Mouse (Mus musculus) gastrocnemius, postnatal 4 days (tissue): ENCODE results near the gene Adam1a. TPM values are rescaled to one million over a fixed set of nuclear protein-coding genes. Genes with fewer than 3 reads are reported as not detected.
A peak's percentile ranks its signal among the peaks of the same experiment; 100 is the strongest.

Source experiments
- DNase-seq, 2 experiments: peaks; one replicate each; pipeline ENCODE4 v3.0.0; 2021 to 2022; ENCODE audit warnings: low spot score in 2 of 2, mixed read lengths in 2 of 2
- long read RNA-seq, 2 experiments: library from polyadenylated mRNA; stranded (forward); transcript quantifications; one replicate each; pipeline ENCODE4 v2.0.0; 2021
- total RNA-seq, 2 experiments: library from RNA; stranded (reverse); gene quantifications; 2 replicates each; pipeline ENCODE4 v1.2.3; 2021

The Adam1a gene
- total RNA-seq = 1 to 10 TPM; 4.3 to 5.7 TPM
- long read RNA-seq, experiment 1, partial matches to known transcripts = 0 of 1 reads
- long read RNA-seq, experiment 1, other reads (novel, unspliced or antisense) = 1 of 1 reads
- long read RNA-seq, experiment 2, partial matches to known transcripts = 0 of 1 reads
- long read RNA-seq, experiment 2, other reads (novel, unspliced or antisense) = 0 of 1 reads

DNA sequence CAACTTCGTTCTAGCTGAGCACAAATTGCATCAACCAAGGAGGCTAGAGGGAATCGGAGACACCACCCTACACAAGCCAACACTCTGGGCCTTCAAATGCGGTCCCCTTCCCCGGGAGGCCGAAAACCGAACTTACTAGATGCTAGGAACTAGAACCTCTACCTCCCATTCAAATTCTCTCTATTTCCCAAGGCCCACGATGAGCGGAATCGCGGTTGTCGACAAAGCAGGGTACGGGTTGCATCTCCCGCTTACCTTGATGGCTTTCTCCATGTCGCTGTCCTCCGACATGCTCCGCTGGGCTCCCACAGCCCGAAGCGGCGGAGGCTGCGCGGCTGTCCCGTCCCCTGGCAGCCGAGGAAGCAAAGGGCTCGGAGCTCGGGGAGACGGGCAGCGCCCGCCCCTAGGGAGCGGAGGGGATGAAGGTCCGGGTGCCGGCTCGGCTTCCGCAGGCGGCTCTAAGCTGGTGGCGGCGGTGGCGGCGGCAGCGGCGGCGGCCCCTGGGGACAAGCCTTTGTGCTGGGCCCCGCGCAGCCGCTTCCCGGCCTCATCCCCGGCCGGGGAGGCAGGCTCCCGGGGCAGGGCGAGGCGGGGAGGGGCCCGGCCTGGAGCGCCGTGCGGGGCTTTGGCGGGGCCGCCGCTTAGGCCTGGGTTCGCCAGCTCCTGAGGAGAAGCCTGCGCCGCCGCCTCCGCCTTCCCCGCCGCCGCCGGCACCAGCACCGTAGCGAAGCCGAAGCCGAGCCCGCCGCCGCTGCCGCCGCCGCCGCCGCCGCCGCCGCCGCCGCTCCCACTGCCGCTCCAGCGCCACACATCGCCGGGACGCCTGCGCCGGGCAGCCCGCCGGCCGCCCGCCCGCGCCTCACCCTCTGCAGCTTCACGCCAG, at the start of gene Adam1a, which contains the start of gene Gm42878:
Adam1a (minus strand) TSS at position 573 of the 883 bp plus-strand sequence.
Gm42878 (minus strand) TSS at position 573 of the 883 bp plus-strand sequence.
- DNase-seq = peak; percentile 41 to 55

DNA sequence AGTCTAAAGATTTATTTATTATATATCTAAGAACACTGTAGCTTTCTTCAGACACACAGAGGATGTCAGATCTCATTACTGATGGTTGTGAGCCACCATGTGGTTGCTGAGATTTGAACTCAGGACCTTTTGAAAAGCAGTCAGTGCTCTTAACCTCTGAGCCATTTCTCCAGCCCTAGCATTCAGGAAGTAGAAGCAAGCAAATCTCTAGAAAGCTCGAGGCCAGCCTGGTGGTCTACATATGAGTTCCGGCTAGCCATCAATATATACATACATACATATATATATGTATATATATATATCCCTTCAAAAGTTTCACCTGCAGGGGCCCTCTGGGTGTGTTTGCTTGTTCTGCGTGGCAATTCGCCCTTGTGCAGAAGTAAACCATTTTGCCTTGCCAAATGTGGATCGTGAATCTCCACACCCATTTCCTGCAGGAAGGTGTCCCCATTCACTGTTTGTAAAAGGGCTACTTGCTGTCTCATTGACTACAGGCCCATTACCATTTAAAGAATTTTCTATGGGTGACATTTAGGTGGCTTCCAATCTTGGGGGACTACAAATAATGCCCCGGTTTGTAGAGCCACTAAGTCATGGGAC, 49.5 kb upstream of the Adam1a start:
- no peak for DNase-seq

DNA sequence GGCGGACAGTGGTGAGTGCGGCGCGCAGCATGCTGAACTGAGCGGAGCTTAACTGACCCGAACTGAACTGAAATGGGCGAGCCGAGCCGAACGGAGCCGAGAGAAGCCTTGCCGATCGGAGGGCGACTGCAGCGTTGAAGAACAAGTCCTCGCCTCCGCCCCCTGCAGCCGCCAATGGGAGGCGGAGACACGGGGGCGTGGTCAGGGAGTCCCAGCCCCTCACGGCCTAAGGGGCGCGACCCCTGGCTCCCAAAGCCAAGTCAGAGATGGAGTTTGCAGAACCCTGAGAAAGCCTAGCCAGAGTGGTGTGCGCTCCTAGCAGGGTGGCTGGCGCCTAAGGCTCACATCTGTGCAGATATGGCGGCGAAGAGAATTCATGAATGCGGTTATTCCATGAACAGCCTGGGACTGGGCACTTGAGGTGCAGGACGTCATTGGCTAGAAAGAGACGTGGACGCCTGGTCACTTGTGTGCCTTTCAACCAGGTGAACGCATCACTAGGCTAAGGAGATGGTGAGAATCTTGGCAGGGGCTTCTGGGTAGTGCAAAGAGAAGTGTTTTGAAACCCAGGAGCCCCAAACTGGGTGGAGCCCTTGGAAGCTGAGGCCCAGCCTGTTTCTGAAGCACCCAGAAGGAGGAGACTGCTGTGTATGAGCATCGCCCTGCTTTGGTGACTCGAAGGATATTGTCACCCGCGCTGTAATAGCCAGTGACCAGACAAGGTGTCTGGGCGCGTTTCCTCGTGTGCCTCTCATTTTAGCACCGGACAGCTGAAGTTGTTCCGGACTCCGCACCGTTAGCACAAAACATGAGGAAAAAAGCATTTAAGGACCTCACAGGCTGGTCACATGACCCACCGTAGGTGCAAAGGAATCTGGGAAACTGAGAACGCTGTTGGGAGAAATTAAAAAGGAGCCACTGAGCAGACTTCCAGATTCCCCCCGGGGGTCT, 48.4 kb upstream of the Adam1a start, which contains the start of gene Aldh2:
Aldh2 (minus strand) TSS at position 374 of the 951 bp plus-strand sequence.
- DNase-seq = peak; percentile 79 to 90

DNA sequence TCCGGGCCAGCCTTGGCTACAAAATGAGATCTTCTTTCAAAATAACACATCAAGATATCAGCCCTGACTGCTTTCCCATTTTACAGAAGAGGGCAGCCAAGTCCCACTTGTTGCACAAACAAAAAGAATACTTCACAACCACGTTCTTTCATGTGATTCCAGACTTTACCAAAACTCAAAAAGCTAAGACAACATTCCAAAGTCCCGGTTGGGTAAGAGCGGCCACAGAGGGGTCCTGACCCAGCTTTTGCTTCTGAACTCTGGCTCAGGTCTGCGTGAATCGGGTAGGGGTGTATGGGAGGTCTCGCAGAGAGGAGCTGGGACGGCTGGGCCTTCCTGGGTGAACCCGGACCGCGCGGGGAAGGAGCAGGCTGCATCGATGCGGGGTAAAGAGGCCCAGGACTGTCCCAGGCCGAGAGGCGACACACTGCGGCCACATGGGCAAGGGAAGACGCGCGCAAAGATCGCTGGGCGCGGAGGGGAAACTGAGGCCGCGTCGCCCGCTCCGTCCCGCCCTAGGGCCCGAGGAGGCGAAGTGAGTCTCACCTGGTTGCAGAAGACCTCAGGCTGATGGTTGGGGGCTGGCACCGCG, 47.6 kb upstream of the Adam1a start:
- DNase-seq = peak in 1 of 2 experiments; percentile 45

DNA sequence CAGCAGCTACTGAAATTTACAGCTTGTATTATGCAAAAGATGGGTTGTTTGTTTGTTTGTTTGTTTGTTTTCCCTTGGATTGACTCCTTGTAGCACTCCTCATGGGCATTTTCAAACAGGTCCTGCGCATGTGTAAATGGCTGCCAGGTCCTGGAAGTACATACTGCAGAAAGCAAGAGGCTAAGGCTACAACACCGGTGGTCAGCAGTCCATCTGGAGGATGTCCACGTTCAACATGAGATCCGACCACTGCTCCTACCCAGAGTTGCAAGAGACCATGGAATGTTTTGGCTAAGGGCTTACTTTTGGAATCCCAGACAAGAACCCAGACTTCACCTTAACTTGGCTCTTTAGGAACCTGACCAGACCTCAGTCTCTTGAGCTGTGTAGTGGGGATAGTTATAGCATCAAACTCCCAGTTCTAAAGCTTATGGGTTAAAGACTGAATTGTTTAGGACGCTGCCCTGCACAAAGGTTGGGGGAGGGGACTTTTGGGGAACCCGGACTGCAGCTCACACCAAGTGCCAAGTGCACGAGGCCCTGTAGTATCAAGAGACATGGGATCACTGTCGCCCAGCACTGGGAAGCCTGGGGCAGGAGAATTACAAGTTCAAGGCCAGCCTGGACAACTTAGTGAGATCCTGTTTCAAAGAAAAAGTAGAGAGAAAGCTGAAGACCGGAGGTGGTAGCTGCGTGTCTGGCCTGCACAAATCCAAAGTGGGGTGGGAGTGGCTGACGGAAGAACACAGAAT, 47.0 kb upstream of the Adam1a start:
- DNase-seq = no peak

DNA sequence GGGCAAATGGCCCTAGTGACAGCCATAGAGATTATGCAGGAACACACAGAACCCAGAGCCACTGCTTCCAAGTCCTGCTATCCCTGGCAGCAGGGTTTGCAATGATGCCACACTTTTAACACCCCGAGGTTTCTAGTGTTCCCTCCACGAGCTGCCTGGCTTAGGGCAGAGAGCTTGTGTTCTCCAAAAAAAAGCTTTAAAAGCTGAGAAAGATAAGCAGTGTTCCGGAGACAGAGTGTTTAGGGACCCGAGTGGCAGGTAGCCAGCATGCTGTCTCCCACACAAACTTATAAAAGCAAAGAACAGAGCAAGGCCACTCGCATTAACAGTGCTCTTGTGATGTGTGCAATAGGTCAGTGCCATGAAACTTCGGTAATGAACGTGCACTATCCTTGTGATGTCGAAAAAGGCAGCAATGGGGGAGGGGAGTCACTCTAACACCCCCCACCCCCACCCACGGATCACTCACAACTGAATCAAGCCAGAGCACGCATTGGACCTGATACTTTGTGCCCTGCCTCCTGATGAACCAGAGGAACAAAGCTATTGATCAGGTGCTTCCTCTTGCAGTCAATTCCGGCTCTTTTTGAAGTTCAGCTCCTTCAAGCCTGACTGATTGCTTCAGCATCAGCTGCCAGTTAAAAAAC, 46.3 kb upstream of the Adam1a start:
- no peak for DNase-seq

DNA sequence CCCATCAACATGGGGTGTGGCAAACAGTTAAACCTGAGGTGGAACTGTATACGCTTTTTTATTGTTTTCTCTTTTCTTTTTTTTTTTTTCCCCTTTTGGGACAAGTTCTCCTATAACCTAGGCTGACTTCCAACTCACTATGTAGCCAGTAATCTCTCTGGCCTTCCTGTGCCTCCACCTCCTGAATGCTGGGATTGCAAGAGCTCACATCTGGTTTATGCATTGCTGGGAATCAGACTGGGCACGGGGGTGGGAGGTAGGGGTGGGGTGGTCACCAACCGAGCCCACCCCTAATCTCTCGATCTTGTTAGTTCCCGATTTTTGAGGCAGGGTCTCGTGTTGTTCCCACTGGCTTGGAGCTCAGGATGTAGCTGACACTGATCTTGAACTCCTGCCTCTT, 44.6 kb upstream of the Adam1a start:
- no peak for DNase-seq

DNA sequence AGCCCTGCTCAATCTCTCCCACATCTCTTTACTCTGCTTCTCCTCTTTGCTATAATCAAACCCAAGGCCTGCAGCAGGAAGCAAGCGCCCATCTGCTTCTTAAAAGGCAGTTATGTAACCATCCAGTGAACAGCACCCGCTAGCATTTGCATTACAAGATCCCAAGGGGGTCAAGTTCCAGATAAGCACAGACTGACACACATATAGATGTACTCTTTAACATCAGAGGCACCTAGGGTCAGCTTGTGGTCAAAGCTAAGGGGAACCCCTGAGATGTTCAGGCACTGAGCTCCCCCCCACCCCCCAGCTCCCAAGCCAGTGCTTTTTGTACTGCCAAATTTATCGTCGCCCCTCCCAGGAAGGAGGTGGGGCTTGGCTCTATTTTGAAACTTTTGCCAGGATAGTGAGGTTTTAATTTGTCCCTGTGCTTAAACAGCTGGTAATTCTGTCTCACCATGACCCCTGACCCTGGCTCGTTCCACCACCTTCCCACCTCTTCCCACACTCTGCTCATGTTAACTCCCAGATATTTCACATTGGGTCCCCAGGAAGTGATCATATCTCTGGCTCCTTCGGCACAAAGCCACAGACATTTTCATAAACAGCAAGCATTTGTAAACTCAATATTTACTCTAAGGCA, 41.2 kb upstream of the Adam1a start:
- no peak for DNase-seq

DNA sequence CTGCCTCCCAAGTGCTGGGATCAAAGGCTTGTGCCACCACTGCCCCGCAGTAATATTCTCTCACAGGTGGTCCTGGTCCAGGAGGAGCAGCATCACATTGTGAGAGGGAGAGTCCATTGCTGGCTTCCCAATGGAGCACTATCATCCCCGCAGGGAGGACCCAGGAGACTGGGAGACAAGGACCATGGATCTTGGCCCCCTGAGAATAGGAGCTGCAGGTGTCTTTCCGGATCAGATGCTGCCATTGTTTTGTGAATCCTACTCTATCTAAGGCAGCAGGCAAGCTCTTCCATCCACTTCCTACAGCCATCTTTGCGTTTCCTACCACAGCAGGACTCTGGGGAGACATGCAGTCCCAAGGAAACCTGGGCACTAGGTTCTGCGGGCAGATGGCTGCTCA, 40.4 kb upstream of the Adam1a start:
- DNase-seq = no peak

DNA sequence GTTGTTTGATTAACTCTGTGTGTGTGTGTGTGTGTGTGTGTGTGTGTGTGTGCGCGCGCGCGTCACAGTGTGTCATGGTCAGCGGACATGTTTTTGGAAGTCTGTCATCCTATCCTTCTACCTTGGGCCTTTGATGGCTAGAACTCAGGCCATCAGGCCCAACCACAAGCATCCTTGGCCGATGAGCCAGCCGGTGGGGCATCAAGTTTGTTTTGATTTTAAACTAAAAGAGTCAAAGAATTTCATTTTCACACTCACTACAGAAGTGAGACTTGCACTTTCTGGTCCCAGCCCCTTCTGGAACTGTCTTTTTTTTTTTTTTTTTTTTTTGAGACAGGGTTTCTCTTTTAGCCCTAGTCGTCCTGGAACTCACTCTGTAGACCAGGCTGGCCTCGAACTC, 39.7 kb upstream of the Adam1a start:
- no peak for DNase-seq

DNA sequence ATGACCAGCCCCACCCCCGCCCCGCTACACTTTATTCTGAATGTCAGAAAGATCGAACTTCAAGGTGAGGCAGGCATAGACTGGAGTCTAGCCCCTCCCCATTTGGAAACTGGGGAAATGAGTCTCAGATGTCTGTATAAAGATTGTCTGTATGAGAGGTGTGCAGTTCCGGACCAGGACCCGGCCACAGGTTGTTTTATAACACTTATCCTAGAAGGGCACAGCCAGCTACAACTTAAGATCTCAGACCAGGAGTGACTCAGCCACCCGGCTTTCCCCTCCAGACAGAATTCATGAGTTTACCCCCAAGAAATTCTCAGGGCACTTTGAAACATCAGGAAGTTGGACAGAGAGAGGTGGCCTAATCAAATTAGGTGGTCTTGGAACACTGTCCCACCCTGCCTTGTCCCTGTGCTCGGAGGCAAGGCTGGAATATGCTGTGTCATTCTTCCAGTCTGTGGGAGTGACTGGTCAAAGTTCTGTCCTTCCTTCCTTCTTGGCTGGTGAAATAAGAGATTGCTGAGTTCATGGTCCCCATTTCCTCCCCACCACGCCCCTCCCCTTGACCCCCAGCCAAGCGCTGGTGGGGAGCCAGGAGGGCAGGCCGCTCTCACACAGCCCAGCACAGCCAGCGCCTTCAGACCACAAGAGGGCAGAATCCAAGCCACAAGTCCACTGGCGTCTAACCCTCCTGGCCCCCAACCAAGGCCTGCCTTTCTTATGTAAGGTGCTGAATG, 38.7 kb upstream of the Adam1a start:
- DNase-seq = peak; percentile 88 to 92

DNA sequence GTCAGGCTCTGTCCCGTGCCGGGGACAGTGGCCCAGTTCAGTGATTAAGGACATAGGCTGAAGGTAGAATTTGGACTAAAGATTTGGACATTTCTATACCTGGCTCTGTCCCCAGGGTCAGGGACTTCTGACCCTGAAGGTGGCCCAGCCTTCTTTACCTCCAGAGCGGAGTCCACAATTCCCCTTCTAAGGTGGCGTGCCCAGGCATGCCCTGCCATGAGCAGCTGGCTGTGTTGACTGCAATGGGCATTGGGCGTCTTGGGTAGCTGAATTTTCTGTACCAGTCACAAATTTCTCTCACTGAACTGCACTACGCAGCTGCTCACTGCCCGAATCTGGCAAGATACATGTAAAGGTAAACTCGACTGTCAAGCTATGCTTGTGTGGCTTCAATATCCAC, 36.7 kb upstream of the Adam1a start:
- no peak for DNase-seq

DNA sequence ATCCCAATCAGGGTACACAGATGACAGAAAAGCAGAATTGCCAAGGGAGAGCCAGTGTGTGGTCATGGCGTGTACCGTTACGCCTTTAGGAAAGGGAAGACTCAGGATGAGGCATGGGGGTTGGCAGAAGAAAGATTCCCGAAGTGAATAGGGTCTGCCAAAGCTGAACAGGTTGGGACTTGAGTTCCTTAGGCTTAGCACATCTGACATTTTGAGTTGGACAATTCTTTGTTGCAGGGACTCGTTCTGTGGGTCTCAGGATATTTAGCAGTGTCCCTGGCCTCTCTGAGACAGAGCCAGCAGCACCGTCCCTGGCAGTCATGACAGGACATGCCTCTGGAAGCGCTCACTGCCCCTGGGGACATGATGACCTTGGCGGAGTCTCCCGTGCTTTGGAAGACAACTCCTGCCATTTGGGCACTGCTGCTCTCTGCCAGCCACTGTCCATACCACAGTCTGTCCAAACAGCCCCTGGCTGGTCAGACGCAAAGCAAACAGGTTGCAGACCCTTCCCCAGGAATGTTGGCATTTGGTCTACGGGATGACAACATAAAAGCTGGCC, 31.7 kb upstream of the Adam1a start:
- DNase-seq = no peak

DNA sequence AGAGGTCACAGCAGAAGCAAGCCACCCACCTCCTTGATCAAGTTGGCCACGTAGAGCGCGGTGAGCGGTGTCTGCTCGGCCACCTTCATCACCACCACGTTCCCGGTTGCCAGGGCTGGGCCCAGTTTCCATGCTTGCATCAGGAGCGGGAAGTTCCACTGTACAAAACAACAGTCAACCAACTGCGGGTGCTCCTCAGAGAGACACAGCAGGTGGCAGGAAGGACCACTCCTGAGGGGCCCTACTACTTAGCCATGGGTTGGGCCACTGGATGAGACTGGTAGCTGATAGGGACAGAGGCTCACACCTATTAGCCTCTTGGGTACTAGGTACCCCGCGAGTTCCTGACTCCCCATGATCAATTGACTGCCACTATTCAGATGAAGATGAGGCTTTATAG, 30.6 kb upstream of the Adam1a start:
- DNase-seq = no peak

DNA sequence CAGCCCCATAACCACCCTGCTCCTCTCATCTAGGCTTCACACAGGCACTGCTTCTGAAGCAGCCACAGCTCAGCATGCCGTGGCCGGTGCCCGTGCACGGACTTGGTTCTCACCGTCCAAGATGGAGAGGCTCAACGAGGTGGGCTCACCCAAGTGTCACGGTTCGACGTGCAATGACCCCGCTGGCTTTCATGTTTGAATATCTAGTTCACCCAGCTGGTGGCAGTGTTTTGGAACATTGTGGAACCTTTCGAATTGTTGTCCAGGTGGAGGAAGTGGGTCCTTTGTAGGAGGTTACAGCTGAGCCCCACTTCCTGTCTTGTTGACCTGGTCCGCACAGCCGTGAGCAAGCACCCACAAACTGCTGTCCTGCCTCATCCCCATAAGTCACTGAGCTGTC, 28.9 kb upstream of the Adam1a start:
- no peak for DNase-seq

DNA sequence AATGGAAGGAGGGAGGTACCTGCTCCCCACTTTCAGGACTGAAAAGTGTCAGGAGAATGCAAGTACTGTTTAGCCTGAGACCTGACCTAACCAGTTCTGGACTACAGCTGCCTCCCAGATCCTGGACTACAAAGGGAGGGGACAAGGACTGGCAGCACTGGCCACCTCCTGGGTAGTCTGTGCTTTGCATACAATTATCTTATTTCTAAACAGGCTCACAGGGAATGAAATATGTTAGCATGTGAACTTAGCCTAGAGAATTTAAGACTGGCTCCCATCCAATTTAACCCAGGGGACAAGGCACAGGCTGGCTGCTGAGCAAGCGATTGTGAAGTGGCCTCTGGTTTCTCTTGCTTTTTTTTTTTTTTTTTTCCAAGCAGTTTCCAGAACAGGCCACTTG, 25.5 kb upstream of the Adam1a start:
- DNase-seq = no peak

DNA sequence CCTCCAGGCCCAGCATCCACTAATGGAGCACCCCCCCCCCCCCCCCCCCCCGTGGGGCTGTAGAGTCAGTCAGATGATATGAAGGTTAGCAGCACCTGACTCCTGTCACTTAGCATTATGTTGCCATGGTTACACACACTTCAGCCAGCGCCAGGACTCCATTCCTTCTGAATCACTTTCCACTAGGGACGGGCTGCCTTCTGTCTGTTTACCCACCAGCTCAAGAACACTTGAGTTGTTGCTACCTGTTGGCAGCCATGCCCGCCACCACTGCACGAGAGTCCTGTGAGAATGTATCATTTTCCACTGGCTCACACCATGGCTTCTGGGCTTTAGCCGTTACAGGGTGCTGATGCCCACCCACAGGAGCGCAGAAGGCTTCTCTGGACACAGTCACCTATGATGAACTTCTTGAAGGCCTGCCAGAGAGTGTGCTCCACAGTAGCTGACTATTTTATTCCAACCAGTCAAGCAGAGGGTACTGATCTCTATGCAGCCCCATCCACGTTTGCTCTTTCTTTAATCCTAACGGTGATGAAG, 24.7 kb upstream of the Adam1a start:
- no peak for DNase-seq
